Mouse (Mus musculus) embryo, embryonic 11.5 days (tissue): Measurements from ENCODE around the gene Cd2bp2.

Experiments used
- DNase-seq: peaks from one replicate; pipeline ENCODE4 v3.0.0-alpha.2; 2012; ENCODE audit warnings: low read depth, low spot score

The Cd2bp2 gene

GRCm38 (mm10) chr7:127142666-127143065 lies 53.2 kb downstream of the Cd2bp2 start:
- DNase-seq, result no peak

- no peak for DNase-seq
These were observed 53.6 kb downstream of the Cd2bp2 start for GRCm38 (mm10) chr7:127142214-127142613.
